Mouse (Mus musculus) cerebellum, adult 2 months (tissue): ENCODE measurements at regions not wholly inside any gene's neighbourhood (a gene's known extent, or its start where the extent isn't known, plus 50 kb on each side); places are given as distances from the start of the nearest gene placed in this dataset.

Source experiments
- CTCF ChIP-seq: fragments of 200-500 bp; IDR thresholded peaks from 2 replicates; pipeline ENCODE4 v1.5.1; 2011; ENCODE audit warnings: low read depth, mild to moderate bottlenecking, control low read depth, low read length, moderate library complexity, borderline replicate concordance; ENCODE audit not compliant: insufficient read depth
- POLR2A ChIP-seq: fragments of 200-500 bp; IDR thresholded peaks from 2 replicates; pipeline ENCODE4 v1.6.1; 2011; ENCODE audit warnings: low read length, control low read depth, borderline replicate concordance; ENCODE audit not compliant: insufficient read depth

GRCm38 (mm10) chr10:114988453-114989226, 186.5 kb upstream of the Trhde start:
- TF ChIP-seq CTCF = no peak
- no peak for TF ChIP-seq POLR2A
